Mouse (Mus musculus) macrophage (primary cell): ENCODE measurements around the gene Pgbd5. TPM values are rescaled to one million over a fixed set of nuclear protein-coding genes. Genes with fewer than 3 reads are reported as not detected.

Experiments
- H3K27ac ChIP-seq: fragments of 350-480 bp; formaldehyde crosslinking; 2 replicates; pipeline ENCODE4 v1.9.0; 2021
- H3K36me3 ChIP-seq: fragments of 350-480 bp; formaldehyde crosslinking; 2 replicates; pipeline ENCODE4 v1.9.0; 2021; ENCODE audit errors: inconsistent target
- H3K4me3 ChIP-seq: fragments of 350-480 bp; formaldehyde crosslinking; 2 replicates; pipeline ENCODE4 v1.9.0; 2021; ENCODE audit errors: inconsistent target
- H3K79me2 ChIP-seq: fragments of 350-480 bp; formaldehyde crosslinking; 2 replicates; pipeline ENCODE4 v1.9.0; 2021; ENCODE audit errors: inconsistent target
- WGBS: methylation state at CpG from one replicate; pipeline ENCODE4 v1.1.7; 2026; ENCODE audit warnings: inconsistent platforms; ENCODE audit not compliant: missing documents; 5-methylcytosine and 5-hydroxymethylcytosine counted together
- polyA plus RNA-seq: library from polyadenylated mRNA; stranded (reverse); fragments of 250-400 nt; gene quantifications from 3 replicates; pipeline ENCODE4 v1.2.4, GENCODE M21; 2018; ENCODE audit warnings: inconsistent platforms

Gene Pgbd5
- polyA plus RNA-seq, 1 experiment from 2014 or later: 0.39 TPM

GRCm38 (mm10) chr8:124329690-124330089, 109.8 kb downstream of the Pgbd5 start:
- H3K4me3 ChIP-seq: no peak overlapping the region
- H3K27ac ChIP-seq: no peak overlapping the region
- H3K79me2 ChIP-seq: no peaks in the 10 kb centered on the region
- 94% methylated on average over 4 of the region's 10 CpGs for WGBS
- H3K36me3 ChIP-seq: peaks cover 75% of the 10 kb centered on the region

DNA sequence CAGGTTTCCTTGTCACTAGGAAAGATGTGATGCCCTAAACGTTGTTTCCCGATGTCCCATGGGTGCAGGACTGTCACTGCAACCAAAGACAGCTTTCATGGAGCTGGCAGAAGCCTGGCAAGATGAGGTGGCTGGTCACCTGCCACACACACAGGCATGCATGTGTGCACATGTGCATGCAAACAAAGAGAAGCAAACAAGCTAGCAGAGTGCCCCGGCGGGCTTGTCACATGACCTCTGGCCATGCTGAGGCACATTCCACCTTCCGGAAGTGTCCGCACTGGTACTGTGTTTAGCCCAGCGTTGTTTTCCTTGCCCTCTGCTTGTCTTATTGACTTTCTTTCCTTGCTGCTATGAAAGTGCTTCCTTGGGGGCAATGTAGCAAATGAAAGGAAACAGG, 111.2 kb downstream of the Pgbd5 start:
- Histone ChIP-seq H3K4me3 (no peak overlapping the region), H3K79me2 (no peaks in the 10 kb centered on the region), H3K27ac (no peak overlapping the region), H3K36me3 (peaks cover 75% of the 10 kb centered on the region; the same call in 1 of the 2 replicates)
- 97% methylated on average over 7 of the region's 7 CpGs for WGBS

DNA sequence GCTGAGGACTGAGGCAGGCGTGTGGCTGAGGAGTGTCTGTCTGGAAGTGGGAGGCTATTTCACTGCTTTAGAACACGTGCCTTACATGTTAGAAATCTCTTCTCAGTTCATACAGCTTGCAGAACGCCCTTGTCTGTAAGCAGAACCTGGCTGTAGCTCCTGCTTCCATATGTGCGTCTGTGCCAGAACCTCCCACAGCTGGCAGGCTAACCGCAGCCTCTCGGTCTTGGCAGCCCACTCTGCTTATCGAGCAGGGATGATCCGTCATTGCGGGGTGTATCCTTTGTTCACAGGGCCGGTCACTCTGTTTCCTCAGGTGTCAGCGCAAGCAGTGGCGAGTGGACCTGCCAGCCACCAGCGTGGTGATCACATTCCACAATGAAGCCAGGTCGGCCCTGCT, 116.1 kb downstream of the Pgbd5 start:
- WGBS: 96% methylated on average over 14 of the region's 14 CpGs
- H3K36me3 ChIP-seq: peaks cover 54% of the 10 kb centered on the region; the same call in 1 of the 2 replicates
- no peaks in the 10 kb centered on the region; the same call in 1 of the 2 replicates for H3K79me2 ChIP-seq
- no peak overlapping the region for H3K4me3 ChIP-seq
- no peak overlapping the region for H3K27ac ChIP-seq

GRCm38 (mm10) chr8:124321227-124321840, 118.1 kb downstream of the Pgbd5 start:
- WGBS: 62% methylated on average over 12 of the region's 12 CpGs
- Histone ChIP-seq H3K27ac (no peak overlapping the region), H3K36me3 (peaks cover 46% of the 10 kb centered on the region; the same call in 1 of the 2 replicates), H3K4me3 (no peak overlapping the region), H3K79me2 (peaks cover 9% of the 10 kb centered on the region; the same call in 1 of the 2 replicates)

DNA sequence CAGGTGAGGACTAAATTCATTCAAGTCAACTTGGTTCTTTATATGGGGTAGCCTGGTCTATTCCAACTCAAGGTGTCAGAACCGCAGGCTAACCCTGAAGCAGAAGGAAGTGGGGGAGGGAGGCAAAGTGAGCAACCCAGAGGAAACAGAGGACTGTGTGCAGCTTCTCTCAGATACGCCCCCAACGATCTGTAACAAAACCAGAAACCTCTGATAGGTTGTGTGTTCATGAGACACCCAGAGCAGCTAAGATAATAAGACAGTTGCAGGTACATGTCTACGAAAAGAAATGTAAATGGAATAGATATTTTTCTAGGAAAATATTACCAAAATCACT, 120.2 kb downstream of the Pgbd5 start:
- Histone ChIP-seq H3K4me3 (no peak overlapping the region), H3K79me2 (peaks cover 30% of the 10 kb centered on the region; the same call in 1 of the 2 replicates), H3K36me3 (peaks cover 26% of the 10 kb centered on the region; the same call in 1 of the 2 replicates), H3K27ac (no peak overlapping the region)
- 27% methylated on average over 4 of the region's 4 CpGs for WGBS

Other genes starting within 250 kb of the Pgbd5 start
- 17.5 to 77.0 TPM (median 62.9 TPM) in 3 replicates for gene Galnt2, start 208.3 kb downstream of the Pgbd5 start, polyA plus RNA-seq
- 13.3 to 23.6 TPM (median 21.6 TPM) in 3 replicates for gene Cog2, start 81.1 kb upstream of the Pgbd5 start, polyA plus RNA-seq
- gene Agt, start 130.0 kb upstream of the Pgbd5 start, polyA plus RNA-seq: not detected in 3 replicates
- not detected in 3 replicates for gene Capn9, start 136.5 kb upstream of the Pgbd5 start, polyA plus RNA-seq
- 5.6 to 10.8 TPM (median 5.9 TPM) in 3 replicates for gene 2310022B05Rik, start 223.7 kb upstream of the Pgbd5 start, polyA plus RNA-seq